9 mouse cellular contexts compared by ENCODE assay signal in genomic region chr2:19682997-19683396, GRCm38 (mm10). TPM values are rescaled to one million over a fixed set of nuclear protein-coding genes. Genes with fewer than 3 reads are reported as not detected.
DNase-seq lines count a peak whose midpoint lies in the region; ATAC-seq lines count a peak whose summit lies in the region.
"Had no signal": no experiment of that assay in that cellular context is flagged by ENCODE, and none has a peak within 500 bp of the region (broad histone marks: within the 10 kb centered on the region; RNA-seq: fewer than 3 reads in every experiment).

No protein-coding gene starts in this region.

- 51% methylated on average over 3 of the region's 3 CpGs for WGBS in forebrain, embryonic 10.5 days

- no peak overlapping the region for H3K4me3 ChIP-seq in forebrain, embryonic 10.5 days
- H3K4me3 ChIP-seq: embryonic facial prominence, embryonic 15.5 days had no signal

- H3K27me3 ChIP-seq in forebrain, embryonic 10.5 days (ENCODE audit: poor library complexity, severe bottlenecking) = no peaks in the 10 kb centered on the region
- H3K27me3 ChIP-seq: embryonic facial prominence, embryonic 15.5 days had no signal

- no peaks in the 10 kb centered on the region for H3K36me3 ChIP-seq in forebrain, embryonic 10.5 days (replicated peaks)
- H3K36me3 ChIP-seq: embryonic facial prominence, embryonic 15.5 days had no signal

- no peak overlapping the region for H3K27ac ChIP-seq in forebrain, embryonic 10.5 days
- H3K27ac ChIP-seq: embryonic facial prominence, embryonic 15.5 days had no signal

- peaks cover 9% of the 10 kb centered on the region for H3K4me1 ChIP-seq in forebrain, embryonic 10.5 days

- H3K9me3 ChIP-seq in forebrain, embryonic 10.5 days = peaks cover 4% of the 10 kb centered on the region; the same call in 1 of the 2 replicates
- H3K9me3 ChIP-seq: embryonic facial prominence, embryonic 15.5 days had no signal

- peak; percentile 12 to 36 for DNase-seq in lung, adult 18-20 months
- DNase-seq in lung, postnatal 25 days (ENCODE audit: low spot score) = no peak
- peak; percentile 20 to 56 for DNase-seq in kidney, postnatal 36 days
- peak; percentile 50 for DNase-seq in thymus, postnatal 0 days (ENCODE audit: low spot score)
- DNase-seq in forebrain, embryonic 10.5 days (ENCODE audit: extremely low spot score, low spot score) = no peak
- no peak for DNase-seq in layer of hippocampus, postnatal 36 days
- no peak for DNase-seq in testis, postnatal 10 days (ENCODE audit: low spot score)

- peak; percentile 63 for ATAC-seq in activated CD4-positive, CD25-positive, alpha-beta regulatory T cell, adult 4 months

RNA-seq across cellular contexts. Expression of gene Otud1, which starts 25.4 kb away (rescaled TPM):
- under 1 TPM; 0.48 to 0.89 TPM for polyA plus RNA-seq in activated CD4-positive, CD25-positive, alpha-beta regulatory T cell, adult 4 months (2017; shearing (Covaris generic))
- 1.8 and 2.2 TPM in 2 replicates for polyA plus RNA-seq in thymus, postnatal 0 days (2015; fragmentation: Nextera tagmentation; extraction: Ambion mirVana)
- 0.44 and 0.56 TPM in 2 replicates for polyA plus RNA-seq in forebrain, embryonic 10.5 days (2016; fragmentation: Nextera tagmentation; extraction: Ambion mirVana)
- total RNA-seq in layer of hippocampus, postnatal 36 days (2021) = 10 to 100 TPM; 11.4 to 12.5 TPM

Comparison
In these comparisons a context has a peak if more than half of its experiments do, and no peak if none do; other contexts are left out.
1. DNase-seq: peak in lung, adult 18-20 months (2 of 2), kidney, postnatal 36 days (2 of 2) and thymus, postnatal 0 days (single experiment); none in lung, postnatal 25 days (single experiment), forebrain, embryonic 10.5 days (single experiment), layer of hippocampus, postnatal 36 days (0 of 2) and testis, postnatal 10 days (single experiment).